Mouse (Mus musculus): ENCODE data around the gene Ascl2.

GRCm38 (mm10) chr7:142918641-142919628 lies 50.1 kb downstream of the Ascl2 start:
- TF ChIP-seq CTCF (IDR thresholded peaks at IDR 0.05; ENCODE audit: borderline replicate concordance, control insufficient read depth, extremely low read depth, insufficient read depth, low read length, poor library complexity) (peak; percentile 98), POLR2A (IDR thresholded peaks at IDR 0.05; ENCODE audit: control insufficient read depth, extremely low read depth, insufficient read depth, low read length, poor library complexity) (no peak)

Measured in thymus, adult 2 months (tissue).